Mouse (Mus musculus) urinary bladder, adult 18-20 months (tissue): ENCODE results near the gene Arhgef11.
A peak's percentile ranks its signal among the peaks of the same experiment; 100 is the strongest.

Experiments used
- DNase-seq, 2 experiments: peaks; one replicate each; pipeline ENCODE4 v3.0.0; 2022; ENCODE audit warnings: low spot score in 2 of 2, mixed read lengths in 2 of 2

Gene Arhgef11

DNA sequence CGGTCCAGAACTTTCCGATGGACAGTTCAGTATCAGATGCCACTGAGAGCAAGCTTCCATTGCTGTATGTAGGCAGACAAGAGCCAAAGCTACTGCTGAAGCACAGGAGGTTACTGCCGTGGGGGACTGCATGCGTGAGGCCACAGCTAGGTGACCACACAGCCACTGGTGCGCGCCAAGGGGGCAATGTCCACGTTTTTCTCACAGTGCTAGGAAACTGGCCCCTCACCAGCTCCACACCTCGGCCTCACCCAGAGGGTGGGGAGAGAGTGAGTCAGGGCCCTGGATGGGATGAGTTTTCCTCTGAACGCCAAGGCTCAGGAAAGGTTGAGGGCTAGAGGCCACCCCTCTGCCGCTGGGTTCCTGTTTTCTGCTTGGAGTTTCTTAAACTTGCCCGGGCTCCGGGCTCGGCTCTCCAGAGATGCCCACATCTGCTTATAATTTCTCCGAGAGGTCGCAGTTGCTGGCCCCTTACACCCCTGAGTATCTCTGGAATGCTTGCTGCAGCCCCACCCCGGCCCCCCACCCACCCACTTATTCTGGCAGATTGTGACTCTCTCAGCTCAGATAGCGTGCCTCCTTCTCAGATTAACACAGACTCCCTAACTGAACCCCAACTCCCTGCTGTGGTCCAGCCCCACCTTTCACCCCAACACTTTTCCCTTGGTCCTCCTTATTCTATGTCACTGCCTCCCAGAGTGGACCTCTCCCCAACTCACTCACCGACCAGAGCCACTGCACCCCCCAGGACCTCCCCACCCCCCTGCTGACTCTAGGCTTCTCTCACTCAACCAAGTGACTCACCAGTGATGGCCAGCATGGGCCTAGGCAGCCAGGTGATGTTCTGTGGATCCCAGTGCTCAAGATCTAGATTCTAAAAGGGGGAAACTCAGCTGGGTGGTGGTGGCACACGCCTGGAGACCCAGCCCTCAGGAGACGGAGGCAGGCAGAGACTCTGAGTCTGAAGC is 144.3 kb downstream of the Arhgef11 start:
- DNase-seq = no peak

DNA sequence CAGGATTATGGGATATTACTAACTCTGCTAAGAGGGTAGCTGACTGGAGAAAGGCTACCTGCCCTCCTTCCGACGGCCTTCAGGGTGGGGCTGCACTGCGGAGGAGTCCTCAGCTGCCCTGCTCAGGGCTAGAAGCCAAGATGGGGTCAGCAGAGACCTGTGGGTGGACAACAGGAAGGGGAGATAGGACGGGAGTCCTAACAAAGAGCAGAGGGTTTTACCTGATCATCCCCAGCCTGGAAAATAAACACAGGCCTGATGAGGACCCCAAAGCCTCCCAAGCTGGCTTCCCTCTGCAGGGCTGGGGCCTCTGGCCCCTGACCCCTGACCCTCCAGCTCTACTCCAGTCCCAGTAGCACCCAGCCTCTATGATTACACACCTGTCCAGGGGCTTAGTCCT is 145.8 kb downstream of the Arhgef11 start:
- no peak for DNase-seq

DNA sequence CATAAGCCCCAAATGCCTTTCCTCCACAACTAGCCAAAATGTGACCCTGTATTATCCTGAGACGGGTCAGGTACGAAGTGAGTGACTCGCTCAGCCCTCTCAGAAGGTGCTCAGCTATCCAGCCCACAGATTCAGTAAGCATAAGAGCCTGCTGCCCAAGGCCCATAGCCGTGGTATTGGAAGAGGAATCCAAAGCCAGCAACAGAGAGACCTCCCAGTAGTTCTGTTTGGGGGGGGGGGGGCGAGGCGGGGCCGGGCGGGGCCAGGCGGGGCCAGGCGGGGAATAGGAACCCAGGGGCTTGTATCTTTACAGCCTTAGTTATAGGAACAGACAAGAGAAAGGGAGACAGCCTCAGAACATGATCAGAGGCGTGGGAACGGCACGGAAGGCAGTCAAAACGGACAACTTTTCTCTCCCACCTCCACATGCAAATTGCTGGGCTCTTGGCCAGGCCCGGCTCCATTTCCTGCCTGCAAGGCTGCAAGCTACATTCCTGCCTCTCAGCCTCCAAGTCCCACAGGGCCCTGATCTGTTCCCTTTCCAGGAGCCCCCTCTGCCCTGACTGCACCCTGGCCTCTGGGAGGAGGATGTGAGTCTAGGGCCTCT is 146.4 kb downstream of the Arhgef11 start:
- peak; percentile 26 to 31 for DNase-seq

DNA sequence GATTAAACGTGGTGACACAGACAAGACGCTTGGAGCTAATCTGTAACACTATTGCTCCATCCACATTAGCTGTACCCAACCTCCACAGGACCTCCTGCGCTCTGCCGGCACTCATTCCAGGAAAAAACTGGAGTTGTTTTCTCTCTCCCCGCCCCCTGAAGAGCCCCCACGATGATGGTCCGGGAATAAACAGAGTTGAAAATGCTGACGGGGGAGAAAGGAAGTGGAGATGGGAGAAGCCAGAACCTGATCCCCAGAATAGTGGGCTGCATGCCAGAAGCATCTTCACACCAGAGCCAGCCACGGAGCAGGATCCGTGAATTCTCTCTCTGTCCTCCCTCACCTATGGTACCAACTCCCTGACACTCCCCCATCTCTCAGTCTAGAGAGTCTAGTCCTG is 147.1 kb downstream of the Arhgef11 start:
- DNase-seq = no peak

DNA sequence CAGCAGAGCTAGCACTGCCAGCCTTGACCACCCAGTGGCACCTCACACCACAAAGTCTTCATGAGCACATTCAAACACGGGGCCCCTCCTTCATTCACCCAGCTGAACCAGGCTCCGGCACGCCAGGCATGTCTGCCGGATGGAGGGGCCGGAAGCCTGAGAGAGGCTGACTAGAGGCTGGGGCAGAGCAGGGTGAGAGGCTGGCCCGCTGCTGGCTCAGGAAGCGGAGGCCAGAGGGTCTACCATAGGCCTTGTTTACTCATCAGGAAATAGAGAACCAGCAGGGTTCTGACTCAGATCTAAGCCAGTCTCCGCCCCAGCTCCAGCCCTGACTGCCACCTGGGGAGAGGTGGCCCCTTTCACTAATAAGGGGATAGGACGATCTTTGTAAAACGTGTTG is 147.7 kb downstream of the Arhgef11 start:
- DNase-seq = peak in 1 of 2 experiments; percentile 16

DNA sequence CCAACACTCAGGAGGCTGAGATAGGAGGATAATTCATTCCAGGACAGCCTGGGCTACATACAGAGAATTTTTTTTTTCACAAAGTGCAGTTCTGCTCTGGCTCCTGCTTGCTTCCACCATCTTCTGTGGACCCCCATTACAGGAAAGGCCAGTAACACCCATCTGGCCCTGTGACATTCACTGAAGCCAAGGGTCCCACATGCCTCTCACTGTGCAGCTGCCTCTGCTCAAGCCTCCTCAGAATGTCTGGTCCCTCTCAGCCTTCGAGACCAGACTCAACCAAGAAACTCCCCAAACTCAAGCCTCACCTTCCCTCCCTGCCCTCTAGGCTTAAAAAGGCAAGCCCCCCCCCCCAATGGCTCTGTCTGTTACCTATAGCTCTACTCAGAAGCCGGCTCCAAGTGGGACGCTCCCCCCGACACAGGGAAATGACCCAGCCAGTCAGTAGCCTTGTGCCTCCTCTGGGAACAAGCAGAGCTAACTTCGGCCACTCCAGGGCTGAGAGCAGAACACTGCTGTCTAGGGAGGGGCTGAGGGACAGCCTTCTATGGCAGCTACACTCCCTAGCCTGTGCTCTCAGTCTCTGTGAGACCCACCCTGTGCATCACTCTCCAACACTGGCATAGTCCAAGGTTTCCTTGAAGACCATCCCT is 148.4 kb downstream of the Arhgef11 start:
- DNase-seq = no peak

DNA sequence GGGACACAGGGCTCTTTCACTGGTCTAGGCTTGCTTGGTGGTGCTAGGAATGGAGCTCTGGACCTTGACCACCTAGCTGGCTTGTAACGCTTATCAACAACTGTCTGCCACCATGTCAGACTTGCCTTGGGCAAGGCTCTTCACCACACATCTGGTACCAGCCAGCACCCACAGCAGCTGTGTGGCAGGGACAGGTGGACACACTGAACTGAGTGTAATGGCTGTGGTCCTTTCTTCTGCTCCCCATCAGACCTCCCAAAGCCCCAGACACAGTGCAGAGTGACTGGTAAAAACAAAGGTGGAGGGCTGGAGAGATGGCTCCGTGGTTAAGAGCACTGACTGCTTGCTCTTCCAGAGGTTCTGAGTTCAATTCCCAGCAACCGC is 148.9 kb downstream of the Arhgef11 start:
- DNase-seq = no peak

DNA sequence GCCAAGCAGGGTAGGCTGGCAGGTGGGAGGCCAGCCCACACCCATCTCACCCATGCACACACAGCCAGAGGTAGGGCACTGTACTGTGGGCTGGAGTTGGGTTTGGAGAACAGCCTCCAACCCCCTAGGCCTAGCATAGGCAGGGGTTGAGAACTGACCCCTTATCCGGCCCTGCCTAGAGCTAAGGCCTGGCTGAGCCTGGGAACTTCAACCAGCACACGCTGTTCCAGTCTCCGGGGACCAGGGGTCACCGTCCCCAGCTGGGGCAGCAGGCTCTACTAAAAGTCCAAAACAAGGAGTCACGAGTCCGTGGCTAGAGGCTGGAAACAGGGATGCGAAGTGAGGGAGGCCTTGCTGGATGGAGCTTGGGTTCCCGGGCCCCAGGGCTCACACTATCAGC is 150.4 kb downstream of the Arhgef11 start:
- DNase-seq = no peak

DNA sequence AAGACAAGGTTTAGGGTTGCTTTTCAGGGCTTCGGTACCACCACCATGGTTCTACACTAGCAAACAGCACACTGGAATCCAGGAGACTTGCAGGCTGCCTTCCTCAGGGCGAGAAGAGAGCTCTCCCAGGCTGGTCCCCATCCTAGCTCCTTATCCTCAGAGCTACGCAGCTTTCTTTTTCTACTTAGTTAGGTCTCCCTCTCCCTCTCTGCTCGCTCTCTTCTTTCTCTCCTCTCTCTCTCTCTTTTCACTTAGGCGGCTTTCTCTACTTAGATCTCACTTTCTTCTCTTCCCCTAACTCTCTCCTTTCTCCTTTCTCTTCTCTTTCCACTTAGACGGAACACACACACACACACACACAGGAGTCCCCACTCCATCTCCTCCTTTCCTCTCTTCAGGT is 151.1 kb downstream of the Arhgef11 start:
- no peak for DNase-seq

DNA sequence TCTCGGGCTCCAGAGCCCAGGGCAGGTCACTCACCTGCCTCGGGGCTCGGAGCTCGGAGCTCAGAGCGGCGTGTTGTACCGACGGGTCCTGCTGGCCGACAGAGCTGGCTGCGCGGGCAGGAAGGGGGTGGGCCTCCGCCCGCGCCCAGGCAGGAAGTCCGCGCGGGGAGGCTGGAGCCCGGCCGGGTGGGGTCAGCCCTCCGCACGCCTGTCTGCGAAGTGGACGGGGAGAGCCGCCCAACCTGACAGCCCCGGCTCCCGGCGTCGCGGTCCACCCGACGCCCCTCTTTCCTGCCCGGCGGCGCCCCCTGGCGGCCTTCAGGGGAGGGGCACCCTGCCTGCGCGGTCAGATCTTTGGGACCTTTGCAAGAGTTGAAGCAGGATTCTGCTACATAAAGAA is 151.5 kb downstream of the Arhgef11 start:
- peak; percentile 71 for DNase-seq

DNA sequence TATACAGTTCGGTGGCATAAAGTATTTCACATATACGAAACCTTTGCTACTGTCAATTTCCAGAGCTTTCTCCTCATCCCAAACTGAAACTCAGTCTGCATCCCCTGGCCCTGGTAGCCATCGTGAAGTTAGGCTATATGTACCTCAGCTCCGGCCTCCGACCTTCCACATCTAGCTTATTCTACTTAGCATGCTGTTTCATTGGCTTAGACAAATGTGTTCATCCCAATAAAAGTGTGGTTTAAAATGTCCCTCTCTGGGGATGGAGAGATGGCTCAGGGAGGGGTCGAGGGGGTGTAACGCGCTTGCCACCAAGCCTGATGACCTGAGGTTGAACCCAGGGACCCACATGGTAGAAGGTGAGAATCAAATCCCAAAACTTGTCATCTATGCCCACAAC is 152.1 kb downstream of the Arhgef11 start:
- no peak for DNase-seq

DNA sequence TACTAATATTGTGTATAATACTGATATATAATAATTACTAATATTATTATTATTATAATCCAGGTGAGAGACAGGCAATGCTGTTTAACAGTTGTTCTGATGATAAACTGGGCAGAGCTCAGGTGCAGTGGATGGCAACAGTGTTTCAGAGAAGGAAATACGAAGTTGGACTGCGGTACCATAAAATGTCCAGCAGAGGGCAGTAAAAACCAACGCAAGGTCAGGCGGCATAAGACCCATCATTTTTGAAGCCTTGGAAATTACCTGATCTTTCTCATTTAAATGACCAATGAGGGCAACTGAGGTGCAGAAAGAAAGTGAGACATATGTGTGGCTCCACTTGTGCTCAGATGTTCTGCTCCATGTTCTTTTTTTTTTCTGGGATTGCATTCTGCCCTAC is 152.9 kb downstream of the Arhgef11 start:
- no peak for DNase-seq

DNA sequence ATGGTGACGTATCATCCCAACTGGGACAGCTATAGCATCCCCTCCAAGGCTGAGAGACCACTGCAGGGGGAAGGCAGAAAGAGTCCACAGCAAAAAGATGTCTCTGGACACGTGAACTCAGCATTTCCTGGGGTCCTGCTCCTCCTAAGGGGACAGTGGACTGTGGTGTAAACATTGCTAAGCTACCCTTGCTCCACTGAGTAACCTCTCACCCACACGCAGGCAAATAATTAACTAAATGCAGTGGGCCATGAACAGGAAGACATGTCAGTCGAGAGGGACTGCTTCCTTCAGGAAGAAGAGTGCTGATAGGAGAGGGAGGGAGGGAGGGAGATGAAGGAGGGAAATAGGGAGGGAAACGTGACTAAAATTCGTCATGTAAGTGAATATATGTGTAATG is 153.7 kb downstream of the Arhgef11 start:
- DNase-seq = no peak

DNA sequence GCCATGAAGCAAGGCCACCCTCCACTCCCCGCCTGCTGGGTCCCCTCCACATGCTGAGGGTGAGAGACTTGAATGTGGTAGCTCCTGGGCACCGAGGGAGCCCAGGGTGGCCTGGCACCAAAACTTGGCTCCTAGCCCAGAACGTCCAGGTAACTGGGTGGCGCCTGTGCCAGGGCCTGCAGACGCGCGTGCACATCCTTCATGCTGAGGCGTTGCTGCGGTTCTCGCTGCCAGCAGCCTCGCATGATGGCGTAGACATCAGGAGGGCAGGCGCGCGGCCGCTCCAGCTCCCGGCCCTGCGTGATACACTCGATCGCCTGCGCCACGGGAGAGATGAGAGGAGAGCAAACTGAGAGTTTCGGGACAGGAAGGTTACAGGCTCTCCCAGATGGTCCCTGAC is 160.9 kb downstream of the Arhgef11 start:
- no peak for DNase-seq

DNA sequence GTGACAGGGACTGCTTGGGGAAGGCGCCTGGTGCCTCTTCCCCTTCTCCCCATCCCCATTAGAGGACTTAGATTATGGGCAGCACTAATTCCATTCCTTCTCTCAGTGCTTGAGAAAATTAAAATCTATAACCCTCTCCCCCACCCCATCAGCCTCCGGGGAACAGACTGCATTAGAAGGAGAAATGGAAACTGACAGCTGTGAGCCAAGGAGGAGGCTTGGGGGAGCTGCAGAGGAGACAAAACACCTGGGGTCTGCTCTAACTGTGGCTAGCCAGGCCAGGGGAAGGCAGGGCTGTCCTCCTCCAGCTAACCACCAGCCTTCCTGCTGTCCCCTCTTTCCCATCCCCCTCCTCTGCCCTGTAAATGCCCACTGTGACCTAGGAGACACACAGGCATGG is 161.7 kb downstream of the Arhgef11 start:
- no peak for DNase-seq

DNA sequence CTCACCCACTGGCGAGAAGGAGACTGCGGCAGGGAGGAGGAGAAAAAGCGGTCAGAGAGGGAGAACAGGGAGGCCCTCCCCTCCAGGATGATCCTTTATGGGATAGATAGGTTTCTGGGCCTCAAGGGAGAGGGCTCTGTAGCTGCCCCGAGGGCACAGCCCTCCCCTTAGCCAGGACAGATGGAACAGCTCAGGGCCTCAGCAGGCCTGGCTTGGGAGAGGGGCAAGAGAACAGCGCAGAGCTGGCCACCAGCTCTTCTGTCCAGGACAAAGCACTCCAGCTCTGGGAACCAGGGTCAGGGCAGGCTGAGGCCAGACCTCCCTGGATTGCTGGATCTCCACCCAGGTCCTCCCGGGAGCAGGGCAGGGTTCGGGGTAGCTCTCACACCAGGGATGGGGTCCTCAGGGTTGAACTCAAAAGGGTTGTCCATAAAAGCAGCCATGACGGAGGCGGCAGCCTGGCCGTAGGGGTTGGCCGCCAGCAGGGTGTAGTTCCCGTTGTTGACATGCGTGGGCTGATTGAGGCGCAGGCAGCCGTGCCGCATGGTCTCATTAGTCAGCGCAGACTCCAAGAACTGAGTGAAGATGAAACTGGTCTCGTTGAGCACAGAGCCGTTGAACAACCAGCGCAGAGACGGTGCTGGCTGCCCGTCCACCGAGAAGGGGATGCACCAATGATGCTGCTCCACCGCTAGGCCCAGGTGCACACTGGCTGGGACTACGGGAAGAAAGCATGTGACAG is 166.1 kb downstream of the Arhgef11 start:
- no peak for DNase-seq

DNA sequence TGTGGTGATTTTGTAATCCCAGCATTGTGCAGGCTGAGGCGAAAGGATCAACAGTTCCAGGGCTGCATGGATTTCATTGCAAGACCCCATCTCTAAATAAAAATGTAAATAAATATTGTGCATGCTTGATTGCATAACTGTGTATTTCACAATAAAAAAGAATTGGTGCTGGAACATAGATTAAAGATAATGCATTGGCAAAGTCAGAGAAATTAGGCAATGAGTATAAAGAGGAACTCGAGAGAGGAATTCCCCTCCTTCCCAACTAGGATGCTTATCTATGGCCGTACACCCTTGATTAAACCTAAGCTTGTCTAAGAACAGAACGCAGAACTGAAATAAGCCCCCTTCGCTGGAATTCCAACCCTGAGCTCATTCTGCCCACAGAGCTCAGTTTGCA is 167.8 kb downstream of the Arhgef11 start:
- DNase-seq = no peak

DNA sequence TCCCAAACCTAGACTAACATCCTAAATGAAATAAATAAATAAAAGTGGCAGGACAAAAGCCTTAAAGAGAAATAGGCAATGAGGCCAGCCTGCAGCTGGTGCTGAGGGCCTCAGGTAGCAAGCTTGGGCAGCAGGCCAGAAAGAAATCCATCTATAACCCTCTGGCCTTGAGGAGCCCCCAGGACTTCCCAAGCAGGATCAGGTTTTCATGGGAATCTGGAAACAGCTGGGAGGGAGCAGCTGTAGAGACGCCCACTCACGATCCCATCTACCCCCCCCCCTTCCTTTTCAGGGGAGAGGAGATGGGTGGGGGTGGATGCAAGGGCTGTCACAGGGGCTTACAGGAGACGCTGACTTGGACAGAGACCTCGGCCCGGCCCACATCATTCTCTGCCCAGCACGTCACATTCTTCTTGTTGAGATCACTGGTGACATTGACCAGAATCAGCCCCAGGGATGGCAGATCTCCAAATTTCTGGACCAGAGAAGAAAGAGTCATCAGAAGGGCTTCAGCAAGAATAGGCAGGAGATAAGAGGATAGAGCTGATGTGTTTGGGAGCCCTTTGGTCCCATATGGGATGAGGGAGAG is 168.4 kb downstream of the Arhgef11 start:
- no peak for DNase-seq
